Mouse (Mus musculus) MEL (cell line): ENCODE data around the gene N4bp2l1. TPM values are rescaled to one million over a fixed set of nuclear protein-coding genes. Genes with fewer than 3 reads are reported as not detected.

Experiments
- DNase-seq: peaks from one replicate; pipeline ENCODE4 v3.0.0; 2011; ENCODE audit warnings: low read depth, low spot score
- H3K27ac ChIP-seq: 2 replicates; pipeline ENCODE4 v1.5.1; 2012; ENCODE audit warnings: low read depth, mild to moderate bottlenecking, control low read depth, low read length, moderate library complexity; ENCODE audit not compliant: control insufficient read depth
- H3K27me3 ChIP-seq, 2 experiments: fragments of 150-350 bp in 1 of 2; sonication (generic) in 1 of 2; 2 replicates each; pipeline ENCODE4 v1.6.1; 2012; ENCODE audit warnings: low read length in 2 of 2, mild to moderate bottlenecking in 2 of 2, improper control_type of control experiment in 1 of 2, moderate library complexity in 1 of 2; ENCODE audit not compliant: insufficient read depth in 2 of 2, control insufficient read depth in 1 of 2
- H3K36me3 ChIP-seq, 2 experiments: 2 replicates each; pipeline ENCODE4 v1.6.1; 2012 to 2014; ENCODE audit warnings: low read length in 2 of 2, improper control_type of control experiment in 1 of 2, inconsistent platforms in 1 of 2, mild to moderate bottlenecking in 1 of 2; ENCODE audit not compliant: insufficient read depth in 2 of 2, control insufficient read depth in 1 of 2
- H3K4me1 ChIP-seq, 2 experiments: fragments of 150-350 bp in 1 of 2; sonication (generic) in 1 of 2; 2 replicates each; pipeline ENCODE4 v1.6.1; 2012; ENCODE audit warnings: low read length in 2 of 2, improper control_type of control experiment in 1 of 2, mild to moderate bottlenecking in 1 of 2; ENCODE audit not compliant: insufficient read depth in 2 of 2, control insufficient read depth in 1 of 2
- H3K4me3 ChIP-seq, 2 experiments: fragments of 150-350 bp in 1 of 2; sonication (generic) in 1 of 2; 2 replicates each; pipeline ENCODE4 v1.5.1; 2012; ENCODE audit warnings: low read depth in 2 of 2, low read length in 2 of 2, mild to moderate bottlenecking in 2 of 2, moderate library complexity in 2 of 2, control low read depth in 1 of 2, improper control_type of control experiment in 1 of 2; ENCODE audit not compliant: control insufficient read depth in 1 of 2, insufficient read depth in 1 of 2
- H3K79me2 ChIP-seq: 2 replicates; pipeline ENCODE4 v1.6.1; 2012; ENCODE audit warnings: mild to moderate bottlenecking, low read length, moderate library complexity; ENCODE audit not compliant: control insufficient read depth, poor library complexity, insufficient read depth
- H3K9ac ChIP-seq: 2 replicates; pipeline ENCODE4 v1.6.1; 2012; ENCODE audit warnings: low read depth, mild to moderate bottlenecking, control low read depth, low read length, moderate library complexity; ENCODE audit not compliant: control insufficient read depth, poor library complexity, severe bottlenecking
- H3K9me3 ChIP-seq: fragments of 150-350 bp; sonication (generic); replicated peaks from 2 replicates; pipeline ENCODE4 v1.6.1; 2012; ENCODE audit warnings: mild to moderate bottlenecking, low read length, improper control_type of control experiment, moderate library complexity; ENCODE audit not compliant: insufficient read depth
- EP300 ChIP-seq, 2 experiments: IDR thresholded peaks; 2 replicates each; pipeline ENCODE4 v1.6.1; 2011; ENCODE audit warnings: improper control_type of control experiment in 2 of 2, low read length in 2 of 2, low read depth in 1 of 2, mild to moderate bottlenecking in 1 of 2
- ETS1 ChIP-seq: IDR thresholded peaks from 2 replicates; pipeline ENCODE4 v1.6.1; 2012; ENCODE audit warnings: low read depth, mild to moderate bottlenecking, inconsistent platforms, low read length, improper control_type of control experiment, moderate library complexity
- GABPA ChIP-seq: IDR thresholded peaks from 2 replicates; pipeline ENCODE4 v1.6.1; 2012; ENCODE audit warnings: low read depth, mild to moderate bottlenecking, inconsistent platforms, low read length, improper control_type of control experiment, moderate library complexity
- HCFC1 ChIP-seq: IDR thresholded peaks from 2 replicates; pipeline ENCODE4 v1.6.1; 2012; ENCODE audit warnings: low read depth, mild to moderate bottlenecking, inconsistent platforms, low read length, improper control_type of control experiment, moderate library complexity
- KAT2A ChIP-seq: conservative IDR thresholded peaks from 2 replicates; pipeline ENCODE4 v1.6.1; 2012; ENCODE audit warnings: low read depth, low read length, improper control_type of control experiment, inconsistent platforms
- MAZ ChIP-seq: IDR thresholded peaks from 2 replicates; pipeline ENCODE4 v1.6.1; 2012; ENCODE audit warnings: low read depth, mild to moderate bottlenecking, inconsistent platforms, low read length, improper control_type of control experiment
- MEF2A ChIP-seq: IDR thresholded peaks from 2 replicates; pipeline ENCODE4 v1.6.1; 2014; ENCODE audit warnings: low read depth, mild to moderate bottlenecking, inconsistent platforms, low read length, improper control_type of control experiment; ENCODE audit not compliant: poor library complexity, insufficient replicate concordance, severe bottlenecking; ENCODE audit errors: extremely low read depth
- MXI1 ChIP-seq: IDR thresholded peaks from 2 replicates; pipeline ENCODE4 v1.6.1; 2011; ENCODE audit warnings: mild to moderate bottlenecking, low read depth, low read length, improper control_type of control experiment
- MYB ChIP-seq: IDR thresholded peaks from 2 replicates; pipeline ENCODE4 v1.6.1; 2011; ENCODE audit warnings: mild to moderate bottlenecking, low read depth, low read length, improper control_type of control experiment
- MYC ChIP-seq: IDR thresholded peaks from 2 replicates; pipeline ENCODE4 v1.6.1; 2011; ENCODE audit warnings: low read depth, mild to moderate bottlenecking, low read length, improper control_type of control experiment, moderate library complexity
- POLR2AphosphoS2 ChIP-seq: IDR thresholded peaks from 2 replicates; pipeline ENCODE4 v1.6.1; 2011; ENCODE audit warnings: low read length, improper control_type of control experiment
- POLR2AphosphoS5 ChIP-seq: IDR thresholded peaks from 2 replicates; pipeline ENCODE4 v1.6.1; 2012; ENCODE audit warnings: low read depth, borderline replicate concordance, mild to moderate bottlenecking, inconsistent platforms, low read length, moderate library complexity, mixed read lengths
- RAD21 ChIP-seq: IDR thresholded peaks from 2 replicates; pipeline ENCODE4 v1.6.1; 2011; ENCODE audit warnings: mild to moderate bottlenecking, low read depth, low read length, improper control_type of control experiment
- SMC3 ChIP-seq: IDR thresholded peaks from 2 replicates; pipeline ENCODE4 v1.6.1; 2011; ENCODE audit warnings: low read depth, low read length, improper control_type of control experiment
- TCF12 ChIP-seq: IDR thresholded peaks from 2 replicates; pipeline ENCODE4 v1.6.1; 2014; ENCODE audit warnings: low read depth, mild to moderate bottlenecking, inconsistent platforms, low read length, improper control_type of control experiment, moderate library complexity
- UBTF ChIP-seq: IDR thresholded peaks from 2 replicates; pipeline ENCODE4 v1.6.1; 2012; ENCODE audit warnings: low read depth, mild to moderate bottlenecking, inconsistent platforms, low read length, improper control_type of control experiment, moderate library complexity, borderline replicate concordance; ENCODE audit not compliant: insufficient read depth
- ZC3H11A ChIP-seq: IDR thresholded peaks from 2 replicates; pipeline ENCODE4 v1.6.1; 2012; ENCODE audit warnings: low read depth, mild to moderate bottlenecking, inconsistent platforms, low read length, improper control_type of control experiment
- ZKSCAN1 ChIP-seq: IDR thresholded peaks from 2 replicates; pipeline ENCODE4 v1.6.1; 2012; ENCODE audit warnings: low read depth, mild to moderate bottlenecking, inconsistent platforms, low read length, improper control_type of control experiment, moderate library complexity
- ZMIZ1 ChIP-seq: IDR thresholded peaks from 2 replicates; pipeline ENCODE4 v1.6.1; 2012; ENCODE audit warnings: low read depth, mild to moderate bottlenecking, inconsistent platforms, low read length, improper control_type of control experiment, moderate library complexity
- ZNF384 ChIP-seq: IDR thresholded peaks from 2 replicates; pipeline ENCODE4 v1.6.1; 2012; ENCODE audit warnings: low read depth, mild to moderate bottlenecking, inconsistent platforms, low read length, improper control_type of control experiment
- polyA plus RNA-seq, 2 experiments: library from polyadenylated mRNA; stranded (reverse) in 1 of 2; unstranded in 1 of 2; fragments of >175 nt in 1 of 2; fragments of >200 nt in 1 of 2; gene quantifications; 2 replicates each; pipeline versions ENCODE4 v1.2.1 to v1.2.4; 2012; ENCODE audit warnings: low replicate concordance in 2 of 2, low read depth in 1 of 2; ENCODE audit not compliant: insufficient read length in 2 of 2, insufficient read depth in 1 of 2, missing spikeins in 1 of 2
- total RNA-seq: library from RNA; depleted of rRNA; stranded (reverse); fragments of 300-350 nt; gene quantifications from 2 replicates; pipeline ENCODE4 v1.2.3, GENCODE M21; 2012

Gene N4bp2l1
- total and polyA plus RNA-seq, 3 experiments = 2.6 to 15.0 TPM; not detected in 1

DNA sequence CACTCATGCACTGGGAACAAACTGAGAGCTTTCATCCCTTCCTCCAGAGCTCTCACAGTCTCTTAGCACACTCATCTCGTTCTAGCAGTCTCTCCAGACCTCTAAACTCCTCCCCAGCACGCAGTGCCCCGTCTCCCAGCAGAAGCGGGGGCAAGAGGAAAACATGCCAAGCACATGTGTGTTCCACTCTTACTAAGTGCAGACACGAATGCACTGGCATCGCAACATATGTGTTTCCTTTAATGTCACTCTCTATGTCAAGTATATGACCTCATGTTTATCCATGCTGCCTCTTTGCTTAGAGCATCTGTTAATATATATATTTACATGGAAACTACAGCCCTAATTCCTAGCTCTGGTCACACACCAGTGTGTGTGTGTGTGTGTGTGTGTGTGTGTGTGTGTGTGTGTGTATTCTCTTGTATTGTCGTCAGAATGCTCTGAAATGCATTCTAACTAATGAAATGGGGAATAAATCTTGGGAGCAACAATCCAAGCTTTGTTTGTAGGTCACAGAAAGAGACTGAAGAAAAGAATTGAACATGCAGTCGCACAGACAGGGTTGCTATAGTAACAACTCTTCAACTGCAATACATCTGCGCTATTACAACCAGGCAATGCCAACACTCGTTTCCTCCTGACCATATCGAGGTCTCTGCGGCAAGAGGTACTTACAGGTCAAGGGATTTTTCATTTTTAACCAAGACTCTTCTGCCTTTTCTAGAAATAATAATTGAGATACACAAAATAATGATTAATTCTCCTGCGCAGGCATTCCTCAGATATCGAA, 4.6 kb upstream of the N4bp2l1 start:
- H3K9me3 ChIP-seq = no peaks in the 10 kb centered on the region
- DNase-seq = no peak
- peaks cover 7 to 8% of the 10 kb centered on the region in 2 experiments; a peak in 3 of 4 replicates for H3K4me1 ChIP-seq
- H3K79me2 ChIP-seq = no peaks in the 10 kb centered on the region
- H3K27me3 ChIP-seq = no peaks in the 10 kb centered on the region
- TF ChIP-seq RAD21 (no peak), ETS1 (no peak), MYB (no peak), MXI1 (no peak), TCF12 (no peak), EP300 (IDR thresholded peaks at IDR 0.05; ENCODE audit: low read depth in 1 of 2, low read length in 2 of 2) (no peak), MEF2A (no peak), ZMIZ1 (no peak), POLR2AphosphoS5 (no peak), ZNF384 (no peak), UBTF (no peak), KAT2A (no peak), HCFC1 (no peak), ZC3H11A (no peak), ZKSCAN1 (no peak), MYC (no peak), POLR2AphosphoS2 (no peak), SMC3 (no peak), GABPA (no peak), MAZ (no peak)
- peaks cover 0 to 13% of the 10 kb centered on the region in 2 experiments; a peak in 2 of 4 replicates for H3K36me3 ChIP-seq
- no peak overlapping the region for H3K4me3 ChIP-seq
- no peak overlapping the region for H3K9ac ChIP-seq
- H3K27ac ChIP-seq = no peak overlapping the region
